Mouse (Mus musculus) neural tube, embryonic 13.5 days (tissue): Measurements from ENCODE around the gene Aqp9. TPM values are rescaled to one million over a fixed set of nuclear protein-coding genes. Genes with fewer than 3 reads are reported as not detected.

Experiments used
- ATAC-seq: fragments of 200-750 bp; cut with Nextera tagmentation; 2 replicates; pipeline ENCODE4 v1.8.0; 2017; ENCODE audit warnings: low read depth, mild to moderate bottlenecking, moderate TSS enrichment, moderate library complexity
- H3K27ac ChIP-seq: fragments of 300-500 bp; sonication (generic); replicated peaks from 2 replicates; pipeline ENCODE4 v1.5.1; 2015; ENCODE audit warnings: moderate library complexity, mild to moderate bottlenecking, inconsistent platforms
- H3K27me3 ChIP-seq: fragments of 300-500 bp; sonication (generic); 2 replicates; pipeline ENCODE4 v1.6.1; 2015; ENCODE audit warnings: mild to moderate bottlenecking, inconsistent platforms
- H3K36me3 ChIP-seq: fragments of 300-500 bp; sonication (generic); 2 replicates; pipeline ENCODE4 v1.6.1; 2015; ENCODE audit warnings: mild to moderate bottlenecking, inconsistent platforms
- H3K4me1 ChIP-seq: fragments of 300-500 bp; sonication (generic); replicated peaks from 2 replicates; pipeline ENCODE4 v1.6.1; 2015; ENCODE audit warnings: inconsistent platforms
- H3K4me2 ChIP-seq: fragments of 300-500 bp; sonication (generic); 2 replicates; pipeline ENCODE4 v1.6.1; 2015; ENCODE audit warnings: inconsistent platforms, mild to moderate bottlenecking, moderate library complexity
- H3K4me3 ChIP-seq: fragments of 300-500 bp; sonication (generic); 2 replicates; pipeline ENCODE4 v1.5.1; 2015; ENCODE audit warnings: mild to moderate bottlenecking, inconsistent platforms
- H3K9ac ChIP-seq: fragments of 300-500 bp; sonication (generic); 2 replicates; pipeline ENCODE4 v1.6.1; 2015; ENCODE audit warnings: moderate library complexity, mild to moderate bottlenecking, inconsistent platforms
- H3K9me3 ChIP-seq: fragments of 300-500 bp; sonication (generic); 2 replicates; pipeline ENCODE4 v1.6.1; 2016; ENCODE audit warnings: inconsistent platforms
- WGBS: fragments of 180-500 bp; shearing (Covaris S2); methylation state at CpG from one replicate; pipeline ENCODE4 v1.1.7; 2015; 5-methylcytosine and 5-hydroxymethylcytosine counted together
- polyA plus RNA-seq: library from polyadenylated mRNA; unstranded; fragments of >200 nt; fragmentation: Nextera tagmentation; extraction: Ambion mirVana; gene quantifications from 2 replicates; pipeline ENCODE4 v1.2.1, GENCODE M21; 2015

Gene Aqp9
- 0.31 and 0.72 TPM in 2 replicates for polyA plus RNA-seq

GRCm38 (mm10) chr9:71168511-71168910, at the start of gene Aqp9:
Aqp9 (minus strand) TSS chr9:71168682.
- H3K4me1 ChIP-seq, result peaks cover 17% of the 10 kb centered on the region
- peak; percentile 32; the same call in 1 of the 2 replicates for ATAC-seq
- H3K9ac ChIP-seq, result no peak within 1 kb of the TSS
- no peaks in the 10 kb centered on the region for H3K27me3 ChIP-seq
- 0 out of 2 replicates have a peak within 1 kb of the TSS, but pooled peaks have one; percentile 4 for H3K4me2 ChIP-seq
- H3K4me3 ChIP-seq, result no peak within 1 kb of the TSS
- 35% methylated on average over 12 of the region's 12 CpGs for WGBS
- no peaks in the 10 kb centered on the region for H3K36me3 ChIP-seq
- 0 out of 2 replicates have a peak within 1 kb of the TSS, but pooled peaks have one; percentile 20 for H3K27ac ChIP-seq
- no peaks in the 10 kb centered on the region for H3K9me3 ChIP-seq

DNA sequence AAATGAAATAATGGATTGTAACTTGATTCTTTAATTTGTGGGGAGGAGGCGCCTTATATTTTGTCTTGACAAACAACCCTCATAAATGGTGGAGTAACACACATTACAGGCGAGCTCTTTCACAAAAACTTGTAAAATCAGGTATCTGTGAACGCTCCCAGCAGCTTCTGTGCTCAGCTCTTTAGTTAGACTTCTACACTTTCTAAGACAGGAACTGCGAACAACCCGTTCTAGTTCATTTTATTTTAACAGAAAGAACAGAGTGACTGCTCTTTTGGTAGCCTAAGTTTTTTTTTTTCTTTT, 49.3 kb upstream of the Aqp9 start:
- H3K27ac ChIP-seq, result no peak overlapping the region
- peaks cover 93% of the 10 kb centered on the region for H3K27me3 ChIP-seq
- 0 out of 2 replicates have a peak overlapping the region, but pooled peaks have one; percentile 35 for H3K4me3 ChIP-seq
- H3K9me3 ChIP-seq, result no peaks in the 10 kb centered on the region
- 6% methylated on average over 5 of the region's 5 CpGs for WGBS
- no peak overlapping the region for H3K4me2 ChIP-seq
- peaks cover 18% of the 10 kb centered on the region for H3K4me1 ChIP-seq
- H3K9ac ChIP-seq, result no peak overlapping the region
- no peaks in the 10 kb centered on the region for H3K36me3 ChIP-seq
- ATAC-seq, result no peak

GRCm38 (mm10) chr9:71216996-71217792, 48.7 kb upstream of the Aqp9 start:
- no peaks in the 10 kb centered on the region for H3K36me3 ChIP-seq
- H3K27ac ChIP-seq, result no peak overlapping the region
- no peak overlapping the region for H3K9ac ChIP-seq
- WGBS, result 1% methylated on average over 20 of the region's 20 CpGs
- no peaks in the 10 kb centered on the region for H3K9me3 ChIP-seq
- H3K4me3 ChIP-seq, result peak overlapping the region; percentile 35
- H3K4me2 ChIP-seq, result peak overlapping the region; percentile 59
- peaks cover 94% of the 10 kb centered on the region for H3K27me3 ChIP-seq
- ATAC-seq, result no peak
- peaks cover 18% of the 10 kb centered on the region for H3K4me1 ChIP-seq

DNA sequence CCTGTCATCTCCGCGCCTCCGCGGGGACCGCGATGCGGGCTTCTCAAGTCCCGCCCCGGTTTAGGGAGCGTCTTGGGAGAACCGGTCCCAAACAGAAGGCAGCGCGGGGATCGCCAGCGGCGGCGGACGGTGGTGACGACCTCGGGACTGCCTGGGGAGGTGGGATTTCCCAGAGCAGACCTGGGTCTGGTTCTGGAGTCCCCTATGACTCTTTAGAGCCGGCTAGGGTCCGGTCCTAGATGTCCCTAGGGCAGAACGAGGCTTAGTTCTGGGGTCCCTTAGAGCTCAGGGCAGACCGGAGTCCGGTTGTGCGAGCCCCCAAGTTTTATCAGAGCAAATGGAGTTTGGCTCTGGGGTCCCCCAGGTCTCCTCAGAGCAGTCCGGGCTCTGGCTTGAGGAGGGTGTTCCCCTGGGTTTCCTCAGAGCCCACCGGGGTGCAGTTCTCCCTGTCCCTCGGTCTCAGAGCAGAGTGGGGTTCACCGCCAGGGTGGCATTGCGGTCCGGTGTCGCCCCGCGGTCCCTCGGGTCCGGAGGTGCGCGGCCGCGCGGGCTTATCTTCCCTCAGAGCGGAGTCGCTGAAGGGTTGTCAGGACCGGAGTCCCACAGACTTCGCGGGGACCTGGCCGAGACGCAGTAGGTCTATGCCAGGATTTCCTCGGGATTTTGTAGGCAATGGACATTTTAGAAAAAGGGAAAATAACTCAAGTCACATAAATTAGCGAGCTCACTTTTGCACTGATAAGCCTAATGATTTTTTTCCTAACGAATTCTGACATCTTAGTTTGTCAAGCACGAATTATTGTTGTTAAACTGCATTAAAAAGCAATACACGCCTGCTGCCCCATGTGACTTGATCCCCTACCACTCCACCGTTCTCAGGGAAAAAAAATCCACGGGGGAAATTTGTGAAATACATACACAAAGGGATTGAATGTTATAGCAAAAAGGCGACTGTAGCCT, 47.8 kb upstream of the Aqp9 start:
- Histone ChIP-seq H3K9me3 (no peaks in the 10 kb centered on the region), H3K4me1 (peaks cover 18% of the 10 kb centered on the region), H3K27ac (no peak overlapping the region), H3K9ac (peak overlapping the region; percentile 44), H3K27me3 (peaks cover 93% of the 10 kb centered on the region), H3K4me2 (peak overlapping the region; percentile 59), H3K36me3 (no peaks in the 10 kb centered on the region), H3K4me3 (peak overlapping the region; percentile 35)
- under 1% methylated on average over 57 of the region's 57 CpGs for WGBS
- peak; percentile 41; the same call in 1 of the 2 replicates for ATAC-seq

DNA sequence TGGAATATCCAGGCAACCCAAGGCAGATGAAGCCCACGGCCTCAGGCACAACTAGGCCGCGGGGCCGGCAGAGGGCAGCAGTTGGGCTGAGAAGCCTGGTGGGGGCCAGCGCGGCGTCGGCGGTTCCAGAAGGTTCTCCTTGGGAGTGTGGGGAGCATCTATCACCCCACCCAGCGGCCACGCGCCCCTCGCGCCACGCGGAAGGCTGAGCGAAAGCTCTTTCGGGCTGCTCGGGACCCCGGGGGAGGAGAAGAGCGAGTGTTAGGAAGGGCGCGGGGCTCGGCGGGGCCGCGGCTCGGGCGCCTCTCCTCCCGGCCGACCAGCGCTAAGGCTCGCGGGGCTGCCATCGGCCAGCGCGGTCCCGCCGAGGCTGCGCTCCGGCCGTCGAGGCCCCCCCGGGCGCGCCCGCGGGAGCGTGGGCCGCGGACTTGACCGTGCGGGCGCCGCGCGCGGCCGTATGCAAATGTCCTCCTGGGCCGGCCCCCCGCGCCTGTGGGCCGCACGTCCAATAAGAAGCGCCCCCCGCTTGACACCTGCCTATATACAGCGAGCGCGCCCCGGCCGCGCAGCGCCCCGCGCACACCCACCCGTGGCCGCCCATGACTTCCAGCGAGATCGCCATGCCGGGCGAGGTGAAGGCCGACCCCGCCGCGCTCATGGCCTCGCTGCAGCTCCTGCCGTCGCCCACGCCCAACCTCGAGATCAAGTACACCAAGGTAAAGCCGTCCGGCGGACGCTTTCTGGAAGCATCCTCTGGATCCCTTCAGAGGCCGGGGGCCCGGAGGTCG, 47.0 kb upstream of the Aqp9 start, which contains the start of gene Aldh1a2:
Gene Aldh1a2, plus strand, starts transcription at position 542 of the 788 bp plus-strand sequence.
- H3K27me3 ChIP-seq, result peaks cover 90% of the 10 kb centered on the region
- H3K4me2 ChIP-seq, result peak within 1 kb of the TSS; percentile 59
- H3K4me1 ChIP-seq, result peaks cover 18% of the 10 kb centered on the region
- peak within 1 kb of the TSS; percentile 35 for H3K4me3 ChIP-seq
- peak; percentile 78 for ATAC-seq
- H3K27ac ChIP-seq, result no peak within 1 kb of the TSS
- H3K9ac ChIP-seq, result peak within 1 kb of the TSS; percentile 44
- WGBS, result 1% methylated on average over 87 of the region's 97 CpGs
- no peaks in the 10 kb centered on the region for H3K36me3 ChIP-seq
- H3K9me3 ChIP-seq, result no peaks in the 10 kb centered on the region

- 35% methylated on average over 4 of the region's 4 CpGs for WGBS
- Histone ChIP-seq H3K27me3 (peaks cover 88% of the 10 kb centered on the region), H3K36me3 (no peaks in the 10 kb centered on the region), H3K27ac (no peak overlapping the region), H3K4me3 (no peak overlapping the region), H3K9ac (no peak overlapping the region), H3K9me3 (no peaks in the 10 kb centered on the region), H3K4me1 (peaks cover 18% of the 10 kb centered on the region), H3K4me2 (no peak overlapping the region)
- no peak for ATAC-seq
Observed at GRCm38 (mm10) chr9:71213636-71214035, 45.2 kb upstream of the Aqp9 start.

GRCm38 (mm10) chr9:71210870-71211269, 42.4 kb upstream of the Aqp9 start:
- Histone ChIP-seq H3K4me2 (no peak overlapping the region), H3K27ac (no peak overlapping the region), H3K36me3 (no peaks in the 10 kb centered on the region), H3K4me3 (no peak overlapping the region), H3K27me3 (peaks cover 67% of the 10 kb centered on the region), H3K9me3 (no peaks in the 10 kb centered on the region), H3K9ac (no peak overlapping the region), H3K4me1 (peaks cover 8% of the 10 kb centered on the region)
- 12% methylated on average over 2 of the region's 2 CpGs for WGBS
- no peak for ATAC-seq

GRCm38 (mm10) chr9:71209299-71209698, 40.8 kb upstream of the Aqp9 start:
- no peak overlapping the region for H3K27ac ChIP-seq
- H3K4me1 ChIP-seq, result no peaks in the 10 kb centered on the region
- no peak overlapping the region for H3K9ac ChIP-seq
- WGBS, result 66% methylated on average over 3 of the region's 3 CpGs
- no peak for ATAC-seq
- no peak overlapping the region for H3K4me2 ChIP-seq
- H3K27me3 ChIP-seq, result peaks cover 52% of the 10 kb centered on the region
- no peak overlapping the region for H3K4me3 ChIP-seq
- no peaks in the 10 kb centered on the region for H3K36me3 ChIP-seq
- H3K9me3 ChIP-seq, result no peaks in the 10 kb centered on the region

- Histone ChIP-seq H3K9me3 (no peaks in the 10 kb centered on the region), H3K4me1 (no peaks in the 10 kb centered on the region), H3K9ac (no peak overlapping the region), H3K4me3 (no peak overlapping the region), H3K27me3 (no peaks in the 10 kb centered on the region), H3K27ac (no peak overlapping the region), H3K4me2 (no peak overlapping the region), H3K36me3 (no peaks in the 10 kb centered on the region)
- no peak for ATAC-seq
- WGBS, result 78% methylated on average over 4 of the region's 4 CpGs
Observed at GRCm38 (mm10) chr9:71202265-71202664, 33.8 kb upstream of the Aqp9 start.

DNA sequence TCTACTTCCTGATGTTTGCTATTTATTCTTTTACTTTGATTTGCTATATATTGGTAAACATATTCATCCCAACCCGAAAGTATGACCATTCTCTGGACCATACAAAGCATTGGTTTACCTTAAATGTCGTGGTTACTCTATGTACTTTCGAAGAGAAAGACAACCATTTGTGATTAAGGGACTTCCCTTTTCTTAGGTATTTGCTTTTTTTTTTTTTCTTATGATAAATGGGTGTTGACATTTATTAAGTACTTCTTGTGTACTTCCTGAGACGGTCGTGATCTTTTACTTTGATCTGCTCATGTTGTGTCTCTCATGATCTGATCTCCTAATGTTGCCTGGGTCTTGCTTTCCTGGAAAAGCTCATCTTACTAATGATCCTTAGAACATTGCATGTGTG, 30.3 kb upstream of the Aqp9 start:
- Histone ChIP-seq H3K27me3 (no peaks in the 10 kb centered on the region), H3K4me3 (no peak overlapping the region), H3K4me1 (no peaks in the 10 kb centered on the region), H3K4me2 (no peak overlapping the region), H3K27ac (no peak overlapping the region), H3K9me3 (no peaks in the 10 kb centered on the region), H3K36me3 (no peaks in the 10 kb centered on the region), H3K9ac (no peak overlapping the region)
- no peak for ATAC-seq
- WGBS, result 86% methylated on average over 5 of the region's 5 CpGs

GRCm38 (mm10) chr9:71188647-71189415, 20.3 kb upstream of the Aqp9 start:
- Histone ChIP-seq H3K9me3 (no peaks in the 10 kb centered on the region), H3K27me3 (no peaks in the 10 kb centered on the region), H3K36me3 (no peaks in the 10 kb centered on the region), H3K4me2 (peak overlapping the region; percentile 46), H3K27ac (no peak overlapping the region), H3K4me1 (peaks cover 5% of the 10 kb centered on the region; the same call in 1 of the 2 replicates), H3K4me3 (no peak overlapping the region), H3K9ac (peak overlapping the region; percentile 49; the same call in 1 of the 2 replicates)
- WGBS, result 10% methylated on average over 12 of the region's 12 CpGs
- ATAC-seq, result peak; percentile 80
